9 mouse cellular contexts compared by ENCODE assay signal in the genomic region with DNA sequence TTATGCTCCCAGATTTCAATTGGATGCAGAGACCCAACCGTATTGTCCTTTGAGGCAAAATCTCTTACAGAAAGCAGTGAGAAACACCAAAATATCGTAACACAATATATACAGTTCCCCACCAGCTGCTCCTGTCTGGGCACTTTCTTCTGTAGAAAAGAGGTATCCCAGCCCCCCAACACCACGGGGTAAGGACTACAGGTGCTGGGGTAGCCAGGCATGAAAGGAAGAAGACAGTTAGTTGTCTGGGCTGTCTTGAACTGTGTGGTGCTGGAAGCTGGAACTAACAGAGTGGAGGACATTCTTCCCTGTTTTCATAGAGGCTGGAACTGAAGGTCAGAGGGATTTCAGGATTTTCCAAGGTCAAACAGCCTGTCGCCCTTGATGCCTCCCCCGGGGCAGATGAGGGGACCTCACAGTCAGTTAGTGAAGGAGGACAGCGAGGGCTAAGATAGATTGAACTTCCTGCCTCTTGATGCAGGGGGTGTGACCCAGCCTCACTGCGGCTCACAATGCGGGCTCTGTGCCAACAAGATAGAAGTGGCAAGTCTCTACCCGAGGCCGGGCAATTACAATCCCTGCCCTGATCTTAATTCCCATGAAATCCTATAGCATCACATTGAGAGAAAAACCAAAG.
DNase-seq lines count a peak whose midpoint lies in the region; ATAC-seq lines count a peak whose summit lies in the region.
"Had no signal": no experiment of that assay in that cellular context is flagged by ENCODE, and none has a peak within 500 bp of the region (broad histone marks: within the 10 kb centered on the region; RNA-seq: fewer than 3 reads in every experiment).

No protein-coding gene starts in this region.

- 0 out of 2 replicates have a peak, but pooled peaks cover 2% of the 10 kb centered on the region for H3K4me1 ChIP-seq in hindbrain, embryonic 11.5 days (replicated peaks; ENCODE audit: control insufficient read depth, insufficient read depth, low read length)
- H3K4me1 ChIP-seq in hindbrain, embryonic 10.5 days (replicated peaks): peaks cover 21% of the 10 kb centered on the region
- H3K4me1 ChIP-seq in heart, embryonic 12.5 days (replicated peaks): peaks cover 51% of the 10 kb centered on the region

- H3K27ac ChIP-seq in hindbrain, embryonic 11.5 days (ENCODE audit: low read depth, low read length): no peak overlapping the region
- H3K27ac ChIP-seq in hindbrain, embryonic 10.5 days: no peak overlapping the region; the same call in 1 of the 2 replicates
- H3K27ac ChIP-seq in heart, embryonic 12.5 days (ENCODE audit: poor library complexity, severe bottlenecking): peak overlapping the region; percentile 65

- no peak overlapping the region for H3K4me3 ChIP-seq in hindbrain, embryonic 11.5 days (ENCODE audit: low read depth, low read length)
- H3K4me3 ChIP-seq in hindbrain, embryonic 10.5 days: no peak overlapping the region
- no peak overlapping the region for H3K4me3 ChIP-seq in heart, embryonic 12.5 days

- H3K4me2 ChIP-seq in hindbrain, embryonic 11.5 days (replicated peaks; ENCODE audit: low read depth, low read length): no peak overlapping the region
- peak overlapping the region; percentile 34 for H3K4me2 ChIP-seq in heart, embryonic 12.5 days

- peak; percentile 19 for DNase-seq in hindbrain, embryonic 11.5 days (ENCODE audit: low spot score)
- DNase-seq in hindbrain, embryonic 10.5 days (ENCODE audit: low spot score): no peak
- DNase-seq in ZHBTc4 (ENCODE audit: low read depth, low spot score): peak; percentile 11
- DNase-seq in kidney, postnatal 36 days: peak; percentile 16 to 55
- peak; percentile 82 for DNase-seq in naive thymus-derived CD4-positive, alpha-beta T cell, adult 2 months (ENCODE audit: low read depth)
- no peak for DNase-seq in gastrocnemius, postnatal 36 days
- no peak for DNase-seq in layer of hippocampus, adult 9-11 months

- no peaks in the 10 kb centered on the region for H3K36me3 ChIP-seq in hindbrain, embryonic 11.5 days (ENCODE audit: control insufficient read depth, insufficient read depth, low read length)
- H3K36me3 ChIP-seq in hindbrain, embryonic 10.5 days: no peaks in the 10 kb centered on the region
- no peaks in the 10 kb centered on the region for H3K36me3 ChIP-seq in heart, embryonic 12.5 days

- H3K9me3 ChIP-seq in hindbrain, embryonic 11.5 days (ENCODE audit: control insufficient read depth, low read length): no peaks in the 10 kb centered on the region
- no peaks in the 10 kb centered on the region for H3K9me3 ChIP-seq in hindbrain, embryonic 10.5 days
- H3K9me3 ChIP-seq in heart, embryonic 12.5 days (replicated peaks): no peaks in the 10 kb centered on the region; the same call in 1 of the 2 replicates

- H3K9ac ChIP-seq in hindbrain, embryonic 11.5 days (ENCODE audit: low read depth, low read length): no peak overlapping the region
- H3K9ac ChIP-seq in heart, embryonic 12.5 days: no peak overlapping the region

- no peaks in the 10 kb centered on the region for H3K27me3 ChIP-seq in hindbrain, embryonic 11.5 days (ENCODE audit: control insufficient read depth, insufficient read depth, low read length)
- no peaks in the 10 kb centered on the region for H3K27me3 ChIP-seq in hindbrain, embryonic 10.5 days (ENCODE audit: insufficient read depth, poor library complexity, severe bottlenecking)
- H3K27me3 ChIP-seq in heart, embryonic 12.5 days (replicated peaks): no peaks in the 10 kb centered on the region
- H3K27me3 ChIP-seq: Patski had no signal

- 72% methylated on average over 10 of the region's 10 CpGs for WGBS in hindbrain, embryonic 11.5 days
- 73% methylated on average over 10 of the region's 10 CpGs for WGBS in hindbrain, embryonic 10.5 days
- 28% methylated on average over 10 of the region's 10 CpGs for WGBS in heart, embryonic 12.5 days

- intact Hi-C loops in gastrocnemius, postnatal 36 days (cut with DNase I): loop anchor here (10.0 kb wide), 1 partner anchor 206 kb away; no protein-coding TSS in a partner anchor

- peak; percentile 70 for ATAC-seq in hindbrain, embryonic 11.5 days (ENCODE audit: low FRiP score)
- peak; percentile 52; the same call in 1 of the 2 replicates for ATAC-seq in heart, embryonic 12.5 days (ENCODE audit: insufficient number of reproducible peaks, low FRiP score)

Comparison
In these comparisons a context has a peak if more than half of its experiments do, and no peak if none do; other contexts are left out.
1. DNase-seq: peak in hindbrain, embryonic 11.5 days (single experiment), ZHBTc4 (single experiment), kidney, postnatal 36 days (2 of 2) and naive thymus-derived CD4-positive, alpha-beta T cell, adult 2 months (single experiment); none in hindbrain, embryonic 10.5 days (single experiment), gastrocnemius, postnatal 36 days (0 of 2) and layer of hippocampus, adult 9-11 months (single experiment).